Mouse (Mus musculus) midbrain, embryonic 10.5 days (tissue): ENCODE results near the gene Acly. TPM values are rescaled to one million over a fixed set of nuclear protein-coding genes. Genes with fewer than 3 reads are reported as not detected.

Source experiments
- DNase-seq: peaks from one replicate; pipeline ENCODE4 v3.0.0-alpha.2; 2017; ENCODE audit warnings: low spot score
- H3K27ac ChIP-seq: fragments of 300-500 bp; sonication (generic); replicated peaks from 2 replicates; pipeline ENCODE4 v1.5.1; 2016; ENCODE audit warnings: mild to moderate bottlenecking
- H3K27me3 ChIP-seq: fragments of 300-500 bp; sonication (generic); 2 replicates; pipeline ENCODE4 v1.6.1; 2016; ENCODE audit warnings: low read depth, mild to moderate bottlenecking; ENCODE audit not compliant: poor library complexity, severe bottlenecking
- H3K36me3 ChIP-seq: fragments of 300-500 bp; sonication (generic); 2 replicates; pipeline ENCODE4 v1.6.1; 2016; ENCODE audit warnings: mild to moderate bottlenecking, moderate library complexity
- H3K4me1 ChIP-seq: fragments of 300-500 bp; sonication (generic); 2 replicates; pipeline ENCODE4 v1.6.1; 2016
- H3K4me3 ChIP-seq: fragments of 300-500 bp; sonication (generic); 2 replicates; pipeline ENCODE4 v1.5.1; 2016; ENCODE audit warnings: mild to moderate bottlenecking, moderate library complexity
- H3K9me3 ChIP-seq: fragments of 300-500 bp; sonication (generic); replicated peaks from 2 replicates; pipeline ENCODE4 v1.6.1; 2016; ENCODE audit warnings: mild to moderate bottlenecking
- WGBS: fragments of 180-500 bp; shearing (Covaris S2); methylation state at CpG from one replicate; pipeline ENCODE4 v1.1.7; 2016; 5-methylcytosine and 5-hydroxymethylcytosine counted together
- polyA plus RNA-seq: library from polyadenylated mRNA; unstranded; fragments of >200 nt; fragmentation: Nextera tagmentation; extraction: Ambion mirVana; gene quantifications from 2 replicates; pipeline ENCODE4 v1.2.1, GENCODE M21; 2016

Acly gene
- polyA plus RNA-seq, 1 experiment from 2014 or later, result 312 TPM

- Histone ChIP-seq H3K4me1 (peaks cover 13% of the 10 kb centered on the region), H3K36me3 (no peaks in the 10 kb centered on the region), H3K27me3 (no peaks in the 10 kb centered on the region), H3K27ac (no peak overlapping the region), H3K9me3 (no peaks in the 10 kb centered on the region), H3K4me3 (no peak overlapping the region)
- no peak for DNase-seq
- WGBS, result 87% methylated on average over 15 of the region's 15 CpGs
These were observed 36.5 kb upstream of the Acly start for GRCm38 (mm10) chr11:100564297-100564696.

GRCm38 (mm10) chr11:100561748-100562147, 33.9 kb upstream of the Acly start:
- Histone ChIP-seq H3K9me3 (no peaks in the 10 kb centered on the region), H3K4me1 (peaks cover 17% of the 10 kb centered on the region), H3K27me3 (0 out of 2 replicates have a peak, but pooled peaks cover 3% of the 10 kb centered on the region), H3K4me3 (no peak overlapping the region), H3K27ac (no peak overlapping the region), H3K36me3 (no peaks in the 10 kb centered on the region)
- DNase-seq, result no peak
- 59% methylated on average over 5 of the region's 5 CpGs for WGBS

- WGBS, result 45% methylated on average over 7 of the region's 7 CpGs
- no peak for DNase-seq
- Histone ChIP-seq H3K27ac (no peak overlapping the region), H3K36me3 (no peaks in the 10 kb centered on the region), H3K27me3 (0 out of 2 replicates have a peak, but pooled peaks cover 3% of the 10 kb centered on the region), H3K9me3 (no peaks in the 10 kb centered on the region), H3K4me1 (peaks cover 23% of the 10 kb centered on the region), H3K4me3 (no peak overlapping the region)
These were observed 31.7 kb upstream of the Acly start for GRCm38 (mm10) chr11:100559476-100559875.

GRCm38 (mm10) chr11:100557563-100557962, 29.8 kb upstream of the Acly start:
- no peak for DNase-seq
- 79% methylated on average over 3 of the region's 3 CpGs for WGBS
- H3K4me3 ChIP-seq, result no peak overlapping the region
- no peaks in the 10 kb centered on the region for H3K36me3 ChIP-seq
- H3K27me3 ChIP-seq, result 0 out of 2 replicates have a peak, but pooled peaks cover 3% of the 10 kb centered on the region
- H3K9me3 ChIP-seq, result no peaks in the 10 kb centered on the region
- H3K4me1 ChIP-seq, result peaks cover 23% of the 10 kb centered on the region
- H3K27ac ChIP-seq, result no peak overlapping the region

GRCm38 (mm10) chr11:100555583-100555982, 27.8 kb upstream of the Acly start:
- peak; percentile 52 for DNase-seq
- WGBS, result 17% methylated on average over 11 of the region's 11 CpGs
- Histone ChIP-seq H3K9me3 (no peaks in the 10 kb centered on the region), H3K4me3 (peak overlapping the region; percentile 30; the same call in 1 of the 2 replicates), H3K27ac (no peak overlapping the region), H3K36me3 (no peaks in the 10 kb centered on the region), H3K4me1 (peaks cover 16% of the 10 kb centered on the region), H3K27me3 (0 out of 2 replicates have a peak, but pooled peaks cover 3% of the 10 kb centered on the region)

- Histone ChIP-seq H3K9me3 (no peaks in the 10 kb centered on the region), H3K4me3 (no peak overlapping the region), H3K4me1 (peaks cover 7% of the 10 kb centered on the region; the same call in 1 of the 2 replicates), H3K27me3 (peaks cover 7% of the 10 kb centered on the region; the same call in 1 of the 2 replicates), H3K27ac (no peak overlapping the region), H3K36me3 (no peaks in the 10 kb centered on the region)
- WGBS, result 85% methylated on average over 4 of the region's 4 CpGs
- DNase-seq, result no peak
These were observed 25.0 kb upstream of the Acly start for GRCm38 (mm10) chr11:100552842-100553241.

GRCm38 (mm10) chr11:100550101-100550500, 22.3 kb upstream of the Acly start:
- Histone ChIP-seq H3K4me3 (no peak overlapping the region), H3K27ac (no peak overlapping the region), H3K27me3 (peaks cover 4% of the 10 kb centered on the region; the same call in 1 of the 2 replicates), H3K36me3 (no peaks in the 10 kb centered on the region), H3K9me3 (no peaks in the 10 kb centered on the region), H3K4me1 (peaks cover 13% of the 10 kb centered on the region)
- DNase-seq, result no peak
- WGBS, result 76% methylated on average over 6 of the region's 6 CpGs

- Histone ChIP-seq H3K9me3 (no peaks in the 10 kb centered on the region), H3K27me3 (peaks cover 5% of the 10 kb centered on the region; the same call in 1 of the 2 replicates), H3K4me1 (peaks cover 18% of the 10 kb centered on the region), H3K4me3 (no peak overlapping the region), H3K27ac (no peak overlapping the region), H3K36me3 (no peaks in the 10 kb centered on the region)
- DNase-seq, result no peak
- WGBS, result 86% methylated on average over 8 of the region's 8 CpGs
These were observed 21.7 kb upstream of the Acly start for GRCm38 (mm10) chr11:100549466-100549865.

- Histone ChIP-seq H3K27me3 (peaks cover 8% of the 10 kb centered on the region; the same call in 1 of the 2 replicates), H3K27ac (no peak overlapping the region), H3K4me3 (no peak overlapping the region), H3K9me3 (no peaks in the 10 kb centered on the region), H3K36me3 (no peaks in the 10 kb centered on the region), H3K4me1 (peaks cover 18% of the 10 kb centered on the region)
- 82% methylated on average over 6 of the region's 6 CpGs for WGBS
- no peak for DNase-seq
These were observed 20.3 kb upstream of the Acly start for GRCm38 (mm10) chr11:100548141-100548540.

- 89% methylated on average over 6 of the region's 6 CpGs for WGBS
- no peaks in the 10 kb centered on the region for H3K36me3 ChIP-seq
- no peak overlapping the region for H3K27ac ChIP-seq
- no peak for DNase-seq
- H3K9me3 ChIP-seq, result no peaks in the 10 kb centered on the region
- H3K27me3 ChIP-seq, result peaks cover 8% of the 10 kb centered on the region; the same call in 1 of the 2 replicates
- peaks cover 18% of the 10 kb centered on the region for H3K4me1 ChIP-seq
- H3K4me3 ChIP-seq, result no peak overlapping the region
These were observed 19.2 kb upstream of the Acly start for GRCm38 (mm10) chr11:100546955-100547354.

GRCm38 (mm10) chr11:100545746-100546085, 17.9 kb upstream of the Acly start:
- peak overlapping the region; percentile 86 for H3K27ac ChIP-seq
- peak overlapping the region; percentile 60 for H3K4me3 ChIP-seq
- WGBS, result 24% methylated on average over 7 of the region's 7 CpGs

GRCm38 (mm10) chr11:100544832-100545745, 17.3 kb upstream of the Acly start, which contains the start of gene Ttc25:
Gene Ttc25, plus strand, starts transcription at chr11:100545607.
- WGBS, result 3% methylated on average over 28 of the region's 28 CpGs
- Histone ChIP-seq H3K9me3 (no peaks in the 10 kb centered on the region), H3K4me1 (peaks cover 18% of the 10 kb centered on the region), H3K4me3 (peak within 1 kb of the TSS; percentile 60), H3K27ac (peak within 1 kb of the TSS; percentile 86), H3K27me3 (peaks cover 8% of the 10 kb centered on the region; the same call in 1 of the 2 replicates), H3K36me3 (no peaks in the 10 kb centered on the region)
- DNase-seq, result peak; percentile 94

More at GRCm38 (mm10) chr11:100545746-100546085, 17.9 kb upstream of the Acly start:
- Histone ChIP-seq H3K4me1 (peaks cover 18% of the 10 kb centered on the region), H3K9me3 (no peaks in the 10 kb centered on the region), H3K27me3 (peaks cover 8% of the 10 kb centered on the region; the same call in 1 of the 2 replicates), H3K36me3 (no peaks in the 10 kb centered on the region)
- no peak for DNase-seq

GRCm38 (mm10) chr11:100541577-100541976, 13.8 kb upstream of the Acly start:
- no peak for DNase-seq
- H3K4me1 ChIP-seq, result peaks cover 18% of the 10 kb centered on the region
- 93% methylated on average over 2 of the region's 2 CpGs for WGBS
- H3K9me3 ChIP-seq, result no peaks in the 10 kb centered on the region
- no peaks in the 10 kb centered on the region for H3K36me3 ChIP-seq
- H3K27ac ChIP-seq, result no peak overlapping the region
- no peak overlapping the region for H3K4me3 ChIP-seq
- peaks cover 16% of the 10 kb centered on the region for H3K27me3 ChIP-seq
